Comparison of ENCODE assay signal across 16 mouse cellular contexts in the genomic region with DNA sequence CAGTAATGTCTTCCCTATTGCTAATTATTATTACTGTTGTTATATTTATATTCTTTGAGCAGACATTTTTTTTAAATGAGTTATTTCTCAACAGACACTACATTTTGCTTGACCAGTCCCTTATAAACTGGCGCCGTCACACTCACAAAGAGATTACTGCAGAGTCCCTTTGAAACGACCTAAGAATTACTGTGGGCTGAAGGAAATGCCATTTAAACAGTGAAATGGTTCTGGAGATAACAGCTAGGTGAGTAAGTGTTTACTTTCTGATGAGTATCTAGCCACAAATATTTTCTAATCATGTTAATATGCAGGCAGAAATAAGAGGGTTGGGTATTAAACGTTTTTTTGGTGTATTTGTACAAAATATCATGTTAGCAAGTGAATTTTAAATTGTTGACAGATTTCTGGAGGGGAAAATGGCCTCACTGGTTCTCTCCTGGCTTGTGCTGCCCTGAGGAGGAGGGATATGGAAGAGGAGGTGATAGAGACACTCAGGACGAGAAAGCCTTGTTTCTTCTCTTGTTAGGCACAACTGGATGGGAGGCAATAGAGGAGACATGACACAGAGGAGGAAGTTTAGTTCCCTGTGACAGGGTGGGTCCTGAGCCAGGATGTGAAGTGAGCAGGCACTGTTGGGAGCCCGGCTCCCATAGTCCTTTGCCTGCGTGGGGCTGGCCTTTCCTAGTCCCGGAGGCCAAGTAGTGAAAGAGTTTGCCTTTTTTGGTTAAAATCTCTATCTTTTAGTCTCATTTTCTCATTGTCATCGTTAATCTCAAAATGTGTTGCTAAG. TPM values are rescaled to one million over a fixed set of nuclear protein-coding genes. Genes with fewer than 3 reads are reported as not detected.
"Had no signal": no experiment of that assay in that cellular context is flagged by ENCODE, and none has a peak within 500 bp of the region (broad histone marks: within the 10 kb centered on the region; RNA-seq: fewer than 3 reads in every experiment).

No protein-coding gene starts in this region.

- DNase-seq: kidney, adult 11 months; kidney, adult 9 months; kidney, postnatal 10 days; kidney, postnatal 4 days; lung, postnatal 14 days; right cerebral cortex, adult 18-20 months; right cerebral cortex, postnatal 25 days; thymus, adult 2 months; thymus, postnatal 36 days had no signal

- H3K4me3 ChIP-seq: layer of hippocampus, adult 2 months; limb, embryonic 10.5 days; liver, embryonic 15.5 days; midbrain, embryonic 13.5 days; neural tube, embryonic 15.5 days had no signal

- H3K9me3 ChIP-seq: limb, embryonic 10.5 days; liver, embryonic 15.5 days; midbrain, embryonic 13.5 days; neural tube, embryonic 15.5 days had no signal

- H3K36me3 ChIP-seq: limb, embryonic 10.5 days; liver, embryonic 15.5 days; midbrain, embryonic 13.5 days; neural tube, embryonic 15.5 days had no signal

- H3K4me2 ChIP-seq: liver, embryonic 11.5 days; liver, embryonic 15.5 days; midbrain, embryonic 13.5 days; neural tube, embryonic 15.5 days had no signal

- H3K4me1 ChIP-seq: limb, embryonic 10.5 days; liver, embryonic 15.5 days; midbrain, embryonic 13.5 days; neural tube, embryonic 15.5 days had no signal

- H3K27ac ChIP-seq: layer of hippocampus, adult 2 months; limb, embryonic 10.5 days; liver, embryonic 15.5 days; midbrain, embryonic 13.5 days; neural tube, embryonic 15.5 days had no signal

- H3K9ac ChIP-seq: liver, embryonic 15.5 days; midbrain, embryonic 13.5 days; neural tube, embryonic 15.5 days had no signal

- ATAC-seq: midbrain, embryonic 13.5 days had no signal

- H3K27me3 ChIP-seq: liver, embryonic 15.5 days; midbrain, embryonic 13.5 days; neural tube, embryonic 15.5 days had no signal

RNA-seq across cellular contexts. Expression of gene Npnt, which starts 14.8 kb away (rescaled TPM):
- total RNA-seq: megakaryocyte-erythroid progenitor cell, adult 5-6 weeks had no signal
